15 mouse cellular contexts compared by ENCODE assay signal in genomic region chr2:121036733-121037341, GRCm38 (mm10). TPM values are rescaled to one million over a fixed set of nuclear protein-coding genes. Genes with fewer than 3 reads are reported as not detected.
A peak's percentile ranks its signal among the peaks of the same experiment; 100 is the strongest.
DNase-seq lines count a peak whose midpoint lies in the region; ATAC-seq and TF ChIP-seq lines count a peak whose summit lies in the region.
"Had no signal": no experiment of that assay in that cellular context is flagged by ENCODE, and none has a peak within 500 bp of the region (broad histone marks: within the 10 kb centered on the region; RNA-seq: fewer than 3 reads in every experiment).

TSS of gene Epb42 (minus strand) at chr2:121037072.

- no peaks in the 10 kb centered on the region for H3K36me3 ChIP-seq in lung, embryonic 14.5 days (ENCODE audit: insufficient read depth)
- H3K36me3 ChIP-seq in liver, embryonic 11.5 days (ENCODE audit: control insufficient read depth, insufficient read depth, low read length) = no peaks in the 10 kb centered on the region
- H3K36me3 ChIP-seq: limb, embryonic 15.5 days had no signal

- peak; percentile 69 for ATAC-seq in lung, embryonic 14.5 days (ENCODE audit: insufficient read depth)
- ATAC-seq in liver, embryonic 11.5 days (replicated peaks; ENCODE audit: low FRiP score) = peak; percentile 99
- ATAC-seq: hindbrain, postnatal 0 days had no signal

- H3K9me3 ChIP-seq in lung, embryonic 14.5 days (ENCODE audit: low read depth, low read length) = no peaks in the 10 kb centered on the region
- H3K9me3 ChIP-seq in liver, embryonic 11.5 days (ENCODE audit: control insufficient read depth, low read length) = no peaks in the 10 kb centered on the region
- H3K9me3 ChIP-seq: limb, embryonic 15.5 days had no signal

- TF ChIP-seq CTCF in lung, embryonic 14.5 days (IDR thresholded peaks at IDR 0.05; ENCODE audit: low read depth) = no peak

- no peaks in the 10 kb centered on the region for H3K27me3 ChIP-seq in lung, embryonic 14.5 days (ENCODE audit: insufficient read depth, low read length)
- H3K27me3 ChIP-seq in liver, embryonic 11.5 days (replicated peaks; ENCODE audit: control insufficient read depth, insufficient read depth, low read length) = no peaks in the 10 kb centered on the region
- H3K27me3 ChIP-seq: limb, embryonic 15.5 days had no signal

- no peak within 1 kb of the TSS for H3K9ac ChIP-seq in lung, embryonic 14.5 days
- peak within 1 kb of the TSS; percentile 69 for H3K9ac ChIP-seq in liver, embryonic 11.5 days (ENCODE audit: low read depth, low read length)
- H3K9ac ChIP-seq: limb, embryonic 15.5 days had no signal

- H3K27ac ChIP-seq in lung, embryonic 14.5 days (ENCODE audit: low read depth) = 0 out of 2 replicates have a peak within 1 kb of the TSS, but pooled peaks have one; percentile 36
- H3K27ac ChIP-seq in liver, embryonic 11.5 days (ENCODE audit: low read depth, low read length) = peak within 1 kb of the TSS; percentile 93
- H3K27ac ChIP-seq: hindbrain, postnatal 0 days; layer of hippocampus, adult 2 months; limb, embryonic 15.5 days had no signal

- DNase-seq in lung, embryonic 14.5 days = no peak
- no peak for DNase-seq in lung, adult 18-20 months
- peak; percentile 93 for DNase-seq in c-Kit-positive CD71-positive TER-119-positive erythroid progenitor cells, embryonic 14.5 days (ENCODE audit: low spot score)
- peak; percentile 61 for DNase-seq in liver, embryonic 11.5 days (ENCODE audit: low spot score)
- peak; percentile 79 to 80 for DNase-seq in spleen, postnatal 4 days (ENCODE audit: low spot score in 2 of 2)
- DNase-seq in layer of hippocampus, adult 11-12 months (ENCODE audit: low spot score) = no peak
- no peak for DNase-seq in layer of hippocampus, postnatal 10 days (ENCODE audit: low spot score in 2 of 2)
- DNase-seq: adrenal gland, adult 2 months; cerebellum, adult 9-11 months; gastrocnemius, postnatal 14 days; thymus, postnatal 25 days had no signal

- H3K4me2 ChIP-seq in lung, embryonic 14.5 days = no peak within 1 kb of the TSS
- H3K4me2 ChIP-seq in liver, embryonic 11.5 days = peak within 1 kb of the TSS; percentile 68
- H3K4me2 ChIP-seq: limb, embryonic 15.5 days had no signal

- peak within 1 kb of the TSS; percentile 18; the same call in 1 of the 2 replicates for H3K4me3 ChIP-seq in lung, embryonic 14.5 days (ENCODE audit: low read depth, low read length)
- H3K4me3 ChIP-seq in liver, embryonic 11.5 days (ENCODE audit: low read depth, low read length) = peak within 1 kb of the TSS; percentile 59
- H3K4me3 ChIP-seq: layer of hippocampus, adult 2 months; limb, embryonic 15.5 days had no signal

- WGBS in lung, embryonic 14.5 days = 24% methylated on average over 5 of the region's 5 CpGs
- WGBS in liver, embryonic 11.5 days = 26% methylated on average over 5 of the region's 5 CpGs

- no peaks in the 10 kb centered on the region for H3K4me1 ChIP-seq in lung, embryonic 14.5 days (ENCODE audit: insufficient read depth)
- no peaks in the 10 kb centered on the region; the same call in 1 of the 2 replicates for H3K4me1 ChIP-seq in liver, embryonic 11.5 days (replicated peaks; ENCODE audit: control insufficient read depth, insufficient read depth, low read length)
- H3K4me1 ChIP-seq: limb, embryonic 15.5 days had no signal

RNA-seq across cellular contexts. Expression of gene Epb42, which starts in this region (rescaled TPM):
- 0.72 and 0.78 TPM in 2 replicates for polyA plus RNA-seq in lung, embryonic 14.5 days (2014; fragmentation: Nextera tagmentation; extraction: Ambion mirVana)
- polyA plus RNA-seq in liver, embryonic 11.5 days (2014; fragmentation: Nextera tagmentation; extraction: Ambion mirVana) = 61.3 and 70.2 TPM in 2 replicates
- total RNA-seq in layer of hippocampus, postnatal 10 days (2021) = not detected
- total RNA-seq: ES-E14; gastrocnemius, postnatal 14 days; layer of hippocampus, adult 2 months had no signal
- polyA plus RNA-seq: adrenal gland, adult 2 months had no signal

Comparison
In these comparisons a context has a peak if more than half of its experiments do, and no peak if none do; other contexts are left out.
1. RNA of gene Epb42 (polyA plus RNA-seq): 61.3 to 70.2 TPM in liver, embryonic 11.5 days; 0.72 to 0.78 TPM in lung, embryonic 14.5 days; every median in the first group is over 10 times any median in the second.
2. Peak in ATAC-seq, H3K4me3 ChIP-seq and H3K27ac ChIP-seq in lung, embryonic 14.5 days; RNA of the gene not detected or under 1 TPM.
3. DNase-seq: peak in c-Kit-positive CD71-positive TER-119-positive erythroid progenitor cells, embryonic 14.5 days (single experiment), liver, embryonic 11.5 days (single experiment) and spleen, postnatal 4 days (2 of 2); none in lung, embryonic 14.5 days (single experiment), lung, adult 18-20 months (0 of 2), layer of hippocampus, adult 11-12 months (single experiment) and layer of hippocampus, postnatal 10 days (0 of 2).